Mouse (Mus musculus) MEL (cell line): ENCODE measurements at regions not wholly inside any gene's neighbourhood (a gene's known extent, or its start where the extent isn't known, plus 50 kb on each side); places are given as distances from the start of the nearest gene placed in this dataset.
"Not testable (repeated sequence)": the region's sequence is repeated elsewhere in the genome, so short reads cannot be mapped to it uniquely, and the experiment has no call there.

Source experiments
- DNase-seq: peaks from one replicate; pipeline ENCODE4 v3.0.0; 2011; ENCODE audit warnings: low read depth, low spot score
- H3K27ac ChIP-seq: 2 replicates; pipeline ENCODE4 v1.5.1; 2012; ENCODE audit warnings: low read depth, mild to moderate bottlenecking, control low read depth, low read length, moderate library complexity; ENCODE audit not compliant: control insufficient read depth
- H3K27me3 ChIP-seq, 2 experiments: fragments of 150-350 bp in 1 of 2; sonication (generic) in 1 of 2; 2 replicates each; pipeline ENCODE4 v1.6.1; 2012; ENCODE audit warnings: low read length in 2 of 2, mild to moderate bottlenecking in 2 of 2, improper control_type of control experiment in 1 of 2, moderate library complexity in 1 of 2; ENCODE audit not compliant: insufficient read depth in 2 of 2, control insufficient read depth in 1 of 2
- H3K36me3 ChIP-seq, 2 experiments: 2 replicates each; pipeline ENCODE4 v1.6.1; 2012 to 2014; ENCODE audit warnings: low read length in 2 of 2, improper control_type of control experiment in 1 of 2, inconsistent platforms in 1 of 2, mild to moderate bottlenecking in 1 of 2; ENCODE audit not compliant: insufficient read depth in 2 of 2, control insufficient read depth in 1 of 2
- H3K4me1 ChIP-seq, 2 experiments: fragments of 150-350 bp in 1 of 2; sonication (generic) in 1 of 2; 2 replicates each; pipeline ENCODE4 v1.6.1; 2012; ENCODE audit warnings: low read length in 2 of 2, improper control_type of control experiment in 1 of 2, mild to moderate bottlenecking in 1 of 2; ENCODE audit not compliant: insufficient read depth in 2 of 2, control insufficient read depth in 1 of 2
- H3K4me3 ChIP-seq, 2 experiments: fragments of 150-350 bp in 1 of 2; sonication (generic) in 1 of 2; 2 replicates each; pipeline ENCODE4 v1.5.1; 2012; ENCODE audit warnings: low read depth in 2 of 2, low read length in 2 of 2, mild to moderate bottlenecking in 2 of 2, moderate library complexity in 2 of 2, control low read depth in 1 of 2, improper control_type of control experiment in 1 of 2; ENCODE audit not compliant: control insufficient read depth in 1 of 2, insufficient read depth in 1 of 2
- H3K79me2 ChIP-seq: 2 replicates; pipeline ENCODE4 v1.6.1; 2012; ENCODE audit warnings: mild to moderate bottlenecking, low read length, moderate library complexity; ENCODE audit not compliant: control insufficient read depth, poor library complexity, insufficient read depth
- H3K9ac ChIP-seq: 2 replicates; pipeline ENCODE4 v1.6.1; 2012; ENCODE audit warnings: low read depth, mild to moderate bottlenecking, control low read depth, low read length, moderate library complexity; ENCODE audit not compliant: control insufficient read depth, poor library complexity, severe bottlenecking
- H3K9me3 ChIP-seq: fragments of 150-350 bp; sonication (generic); replicated peaks from 2 replicates; pipeline ENCODE4 v1.6.1; 2012; ENCODE audit warnings: mild to moderate bottlenecking, low read length, improper control_type of control experiment, moderate library complexity; ENCODE audit not compliant: insufficient read depth
- CHD1 ChIP-seq: IDR thresholded peaks from 2 replicates; pipeline ENCODE4 v1.6.1; 2012; ENCODE audit warnings: low read depth, mild to moderate bottlenecking, inconsistent platforms, low read length, improper control_type of control experiment
- CHD2 ChIP-seq: IDR thresholded peaks from 2 replicates; pipeline ENCODE4 v1.6.1; 2011; ENCODE audit warnings: low read length, improper control_type of control experiment
- CTCF ChIP-seq, 3 experiments: IDR thresholded peaks in 2 of 3; conservative IDR thresholded peaks in 1 of 3; 2 replicates each; pipeline ENCODE4 v1.5.1; 2011 to 2012; ENCODE audit warnings: low read length in 3 of 3, low read depth in 2 of 3, mild to moderate bottlenecking in 2 of 3, improper control_type of control experiment in 1 of 3, inconsistent platforms in 1 of 3, mixed read lengths in 1 of 3, moderate library complexity in 1 of 3; ENCODE audit not compliant: control insufficient read depth in 1 of 3, insufficient read depth in 1 of 3, poor library complexity in 1 of 3, severe bottlenecking in 1 of 3
- E2F4 ChIP-seq: IDR thresholded peaks from 2 replicates; pipeline ENCODE4 v1.6.1; 2011; ENCODE audit warnings: low read depth, low read length, improper control_type of control experiment, borderline replicate concordance
- EP300 ChIP-seq, 2 experiments: IDR thresholded peaks; 2 replicates each; pipeline ENCODE4 v1.6.1; 2011; ENCODE audit warnings: improper control_type of control experiment in 2 of 2, low read length in 2 of 2, low read depth in 1 of 2, mild to moderate bottlenecking in 1 of 2
- ETS1 ChIP-seq: IDR thresholded peaks from 2 replicates; pipeline ENCODE4 v1.6.1; 2012; ENCODE audit warnings: low read depth, mild to moderate bottlenecking, inconsistent platforms, low read length, improper control_type of control experiment, moderate library complexity
- GATA1 ChIP-seq: IDR thresholded peaks from 2 replicates; pipeline ENCODE4 v1.6.1; 2011; ENCODE audit warnings: low read depth, low read length, improper control_type of control experiment
- HCFC1 ChIP-seq: IDR thresholded peaks from 2 replicates; pipeline ENCODE4 v1.6.1; 2012; ENCODE audit warnings: low read depth, mild to moderate bottlenecking, inconsistent platforms, low read length, improper control_type of control experiment, moderate library complexity
- JUND ChIP-seq: IDR thresholded peaks from 2 replicates; pipeline ENCODE4 v1.6.1; 2011; ENCODE audit warnings: low read depth, mild to moderate bottlenecking, improper control_type of control experiment, low read length
- MAFK ChIP-seq: IDR thresholded peaks from 2 replicates; pipeline ENCODE4 v1.6.1; 2011; ENCODE audit warnings: low read depth, mild to moderate bottlenecking, low read length, improper control_type of control experiment, borderline replicate concordance
- MAX ChIP-seq: IDR thresholded peaks from 2 replicates; pipeline ENCODE4 v1.6.1; 2011; ENCODE audit warnings: low read length, improper control_type of control experiment
- MAZ ChIP-seq: IDR thresholded peaks from 2 replicates; pipeline ENCODE4 v1.6.1; 2012; ENCODE audit warnings: low read depth, mild to moderate bottlenecking, inconsistent platforms, low read length, improper control_type of control experiment
- MEF2A ChIP-seq: IDR thresholded peaks from 2 replicates; pipeline ENCODE4 v1.6.1; 2014; ENCODE audit warnings: low read depth, mild to moderate bottlenecking, inconsistent platforms, low read length, improper control_type of control experiment; ENCODE audit not compliant: poor library complexity, insufficient replicate concordance, severe bottlenecking; ENCODE audit errors: extremely low read depth
- MYB ChIP-seq: IDR thresholded peaks from 2 replicates; pipeline ENCODE4 v1.6.1; 2011; ENCODE audit warnings: mild to moderate bottlenecking, low read depth, low read length, improper control_type of control experiment
- NELFE ChIP-seq: IDR thresholded peaks from 2 replicates; pipeline ENCODE4 v1.6.1; 2011; ENCODE audit warnings: low read depth, low read length, improper control_type of control experiment
- NRF1 ChIP-seq: IDR thresholded peaks from 2 replicates; pipeline ENCODE4 v1.6.1; 2014; ENCODE audit warnings: low read depth, mild to moderate bottlenecking, inconsistent platforms, low read length, improper control_type of control experiment, moderate library complexity; ENCODE audit not compliant: poor library complexity, insufficient read depth, severe bottlenecking
- POLR2A ChIP-seq, 2 experiments: IDR thresholded peaks; 2 replicates each; pipeline ENCODE4 v1.6.1; 2011 to 2012; ENCODE audit warnings: low read length in 2 of 2, mild to moderate bottlenecking in 2 of 2, control low read depth in 1 of 2, improper control_type of control experiment in 1 of 2, low read depth in 1 of 2, moderate library complexity in 1 of 2; ENCODE audit not compliant: control insufficient read depth in 1 of 2, insufficient read depth in 1 of 2, poor library complexity in 1 of 2
- POLR2AphosphoS2 ChIP-seq: IDR thresholded peaks from 2 replicates; pipeline ENCODE4 v1.6.1; 2011; ENCODE audit warnings: low read length, improper control_type of control experiment
- RAD21 ChIP-seq: IDR thresholded peaks from 2 replicates; pipeline ENCODE4 v1.6.1; 2011; ENCODE audit warnings: mild to moderate bottlenecking, low read depth, low read length, improper control_type of control experiment
- RCOR1 ChIP-seq: IDR thresholded peaks from 2 replicates; pipeline ENCODE4 v1.6.1; 2012; ENCODE audit warnings: low read depth, mild to moderate bottlenecking, inconsistent platforms, low read length, improper control_type of control experiment
- SMC3 ChIP-seq: IDR thresholded peaks from 2 replicates; pipeline ENCODE4 v1.6.1; 2011; ENCODE audit warnings: low read depth, low read length, improper control_type of control experiment
- TBP ChIP-seq: IDR thresholded peaks from 2 replicates; pipeline ENCODE4 v1.8.0; 2011; ENCODE audit warnings: low read depth, low read length, improper control_type of control experiment
- UBTF ChIP-seq: IDR thresholded peaks from 2 replicates; pipeline ENCODE4 v1.6.1; 2012; ENCODE audit warnings: low read depth, mild to moderate bottlenecking, inconsistent platforms, low read length, improper control_type of control experiment, moderate library complexity, borderline replicate concordance; ENCODE audit not compliant: insufficient read depth
- USF1 ChIP-seq: IDR thresholded peaks from 2 replicates; pipeline ENCODE4 v1.6.1; 2014; ENCODE audit warnings: low read depth, mild to moderate bottlenecking, inconsistent platforms, low read length, improper control_type of control experiment, moderate library complexity
- USF2 ChIP-seq, 2 experiments: IDR thresholded peaks; 2 replicates each; pipeline ENCODE4 v1.6.1; 2011 to 2012; ENCODE audit warnings: improper control_type of control experiment in 2 of 2, low read length in 2 of 2, borderline replicate concordance in 1 of 2, inconsistent platforms in 1 of 2, low read depth in 1 of 2, mild to moderate bottlenecking in 1 of 2; ENCODE audit not compliant: insufficient read depth in 1 of 2
- ZC3H11A ChIP-seq: IDR thresholded peaks from 2 replicates; pipeline ENCODE4 v1.6.1; 2012; ENCODE audit warnings: low read depth, mild to moderate bottlenecking, inconsistent platforms, low read length, improper control_type of control experiment
- ZKSCAN1 ChIP-seq: IDR thresholded peaks from 2 replicates; pipeline ENCODE4 v1.6.1; 2012; ENCODE audit warnings: low read depth, mild to moderate bottlenecking, inconsistent platforms, low read length, improper control_type of control experiment, moderate library complexity

DNA sequence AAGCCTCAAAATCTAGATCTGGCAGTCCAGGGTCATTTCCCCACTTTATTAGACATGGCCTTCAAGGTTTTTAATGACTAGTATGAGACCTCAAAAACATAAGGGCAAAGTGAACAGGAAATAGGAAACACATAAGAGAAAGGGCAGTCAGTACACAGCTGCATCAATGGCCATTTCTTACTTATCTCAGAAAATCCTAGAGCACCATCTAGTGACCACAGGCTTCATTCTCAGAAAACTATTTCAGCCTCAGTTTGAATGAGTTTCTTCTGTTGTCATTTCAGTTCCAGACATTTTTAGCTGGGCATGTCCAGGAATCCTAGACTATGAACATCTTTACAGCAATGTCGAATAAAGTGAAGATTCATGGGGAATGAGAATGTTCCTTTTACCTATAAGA lies 175.0 kb downstream of the Gm17521 start:
- Histone ChIP-seq H3K27me3 (no peaks in the 10 kb centered on the region), H3K9ac (no peak overlapping the region), H3K9me3 (no peaks in the 10 kb centered on the region), H3K4me1 (no peaks in the 10 kb centered on the region), H3K36me3 (no peaks in the 10 kb centered on the region), H3K27ac (no peak overlapping the region), H3K4me3 (no peak overlapping the region), H3K79me2 (no peaks in the 10 kb centered on the region)
- peak; percentile 10 for DNase-seq
- 0 out of 2 replicates have a peak, but pooled peaks have one; percentile 9 for TF ChIP-seq ZC3H11A
- TF ChIP-seq RAD21 = peak; percentile 57
- no peak for TF ChIP-seq POLR2AphosphoS2
- peak; percentile 44 for TF ChIP-seq SMC3
- TF ChIP-seq CTCF (IDR thresholded peaks at IDR 0.05 in 2 of 3, conservative IDR thresholded peaks at IDR 0.05 in 1 of 3; ENCODE audit: control insufficient read depth in 1 of 3, insufficient read depth in 1 of 3, low read depth in 2 of 3, low read length in 3 of 3, poor library complexity in 1 of 3, severe bottlenecking in 1 of 3) = peak in 1 of 3 experiments; percentile 41; a peak in 2 of 6 replicates
- TF ChIP-seq CHD1 = no peak

DNA sequence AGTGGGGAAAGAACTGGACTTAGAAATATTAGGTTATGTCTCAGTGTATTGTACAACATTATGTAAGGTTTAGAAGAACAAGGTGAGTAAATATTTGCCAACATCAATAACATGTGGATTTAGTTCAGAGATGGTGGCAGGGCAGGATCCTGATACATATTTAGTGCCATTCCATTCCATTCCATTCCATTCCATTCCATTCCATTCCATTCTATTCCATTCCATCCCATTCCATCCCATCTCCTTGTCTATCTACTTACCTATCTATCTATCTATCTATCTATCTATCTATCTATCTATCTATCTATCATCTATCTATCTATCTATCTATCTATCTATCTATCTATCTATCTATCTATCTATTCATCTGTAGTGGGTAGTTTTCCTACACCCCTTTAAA lies 198.2 kb downstream of the Gm17521 start:
- H3K4me3 ChIP-seq, H3K4me1 ChIP-seq, H3K36me3 ChIP-seq, H3K27me3 ChIP-seq, H3K9ac ChIP-seq, H3K9me3 ChIP-seq, H3K79me2 ChIP-seq, H3K27ac ChIP-seq, DNase-seq: not testable (repeated sequence)

DNA sequence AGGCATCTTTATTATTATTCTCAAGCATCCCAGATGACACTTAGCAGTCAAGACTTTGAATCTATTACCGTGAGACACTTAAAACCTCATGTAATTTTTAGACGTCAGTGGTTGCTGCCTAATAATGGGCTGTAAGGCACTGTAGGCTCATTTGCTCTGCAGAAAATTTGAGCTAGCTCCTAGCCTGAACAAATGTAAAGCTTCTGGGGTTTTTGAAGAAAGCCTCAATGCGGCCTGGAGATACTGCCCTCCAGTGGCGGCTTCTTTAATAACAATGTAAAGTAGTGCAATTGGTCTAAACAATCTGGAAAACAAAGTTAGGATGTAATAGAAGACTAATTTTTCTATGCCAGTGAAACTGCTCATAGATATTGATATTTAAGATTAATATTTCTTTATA lies 203.4 kb downstream of the Gm17521 start:
- Histone ChIP-seq H3K4me1 (no peaks in the 10 kb centered on the region), H3K79me2 (no peaks in the 10 kb centered on the region), H3K4me3 (no peak overlapping the region), H3K27me3 (no peaks in the 10 kb centered on the region), H3K9me3 (no peaks in the 10 kb centered on the region), H3K9ac (no peak overlapping the region), H3K27ac (no peak overlapping the region), H3K36me3 (no peaks in the 10 kb centered on the region)
- DNase-seq = peak; percentile 73
- no peak for TF ChIP-seq EP300 (IDR thresholded peaks at IDR 0.05; ENCODE audit: low read depth in 1 of 2, low read length in 2 of 2)
- TF ChIP-seq JUND = no peak
- no peak for TF ChIP-seq NRF1
- no peak for TF ChIP-seq ZKSCAN1
- TF ChIP-seq SMC3 = peak; percentile 78
- TF ChIP-seq TBP = no peak
- TF ChIP-seq MAZ = no peak
- TF ChIP-seq MAX = no peak
- no peak for TF ChIP-seq CHD1
- no peak for TF ChIP-seq MEF2A
- TF ChIP-seq UBTF = no peak
- TF ChIP-seq RCOR1 = no peak
- TF ChIP-seq RAD21 = peak; percentile 90
- no peak for TF ChIP-seq ETS1
- no peak for TF ChIP-seq CHD2
- no peak for TF ChIP-seq MYB
- TF ChIP-seq NELFE = no peak
- no peak for TF ChIP-seq POLR2A (IDR thresholded peaks at IDR 0.05; ENCODE audit: control insufficient read depth in 1 of 2, insufficient read depth in 1 of 2, low read depth in 1 of 2, low read length in 2 of 2, poor library complexity in 1 of 2)
- TF ChIP-seq HCFC1 = no peak
- TF ChIP-seq USF1 = no peak
- no peak for TF ChIP-seq E2F4
- TF ChIP-seq USF2 (IDR thresholded peaks at IDR 0.05; ENCODE audit: borderline replicate concordance in 1 of 2, insufficient read depth in 1 of 2, low read depth in 1 of 2, low read length in 2 of 2) = no peak
- TF ChIP-seq POLR2AphosphoS2 = no peak
- no peak for TF ChIP-seq MAFK
- no peak for TF ChIP-seq GATA1
